Mouse (Mus musculus) heart, postnatal 0 days (tissue): ENCODE results near the gene Lysmd1. TPM values are rescaled to one million over a fixed set of nuclear protein-coding genes. Genes with fewer than 3 reads are reported as not detected.

Source experiments
- ATAC-seq: fragments of 200-750 bp; cut with Nextera tagmentation; 2 replicates; pipeline ENCODE4 v1.8.0; 2017; ENCODE audit warnings: low read depth, moderate number of reproducible peaks, moderate library complexity; ENCODE audit not compliant: insufficient read depth
- DNase-seq: peaks from one replicate; pipeline ENCODE4 v3.0.0-alpha.2; 2016; ENCODE audit warnings: low spot score
- H3K27ac ChIP-seq: fragments of 300-500 bp; sonication (generic); 2 replicates; pipeline ENCODE4 v1.5.1; 2014; ENCODE audit warnings: low read depth, mild to moderate bottlenecking
- H3K27me3 ChIP-seq: fragments of 300-500 bp; sonication (generic); 2 replicates; pipeline ENCODE4 v1.6.1; 2014; ENCODE audit warnings: low read length, mixed read lengths; ENCODE audit not compliant: control insufficient read depth, insufficient read depth
- H3K36me3 ChIP-seq: fragments of 300-500 bp; sonication (generic); replicated peaks from 2 replicates; pipeline ENCODE4 v1.6.1; 2014; ENCODE audit warnings: low read length, mixed read lengths; ENCODE audit not compliant: control insufficient read depth, insufficient read depth
- H3K4me1 ChIP-seq: fragments of 300-500 bp; sonication (generic); 2 replicates; pipeline ENCODE4 v1.6.1; 2014; ENCODE audit warnings: antibody characterized with exemption; ENCODE audit not compliant: control insufficient read depth, insufficient read depth
- H3K4me2 ChIP-seq: fragments of 300-500 bp; sonication (generic); 2 replicates; pipeline ENCODE4 v1.6.1; 2014; ENCODE audit warnings: low read depth, mild to moderate bottlenecking, low read length, moderate library complexity
- H3K4me3 ChIP-seq: fragments of 300-500 bp; sonication (generic); 2 replicates; pipeline ENCODE4 v1.5.1; 2014; ENCODE audit warnings: low read depth, low read length
- H3K9ac ChIP-seq: fragments of 300-500 bp; sonication (generic); replicated peaks from 2 replicates; pipeline ENCODE4 v1.6.1; 2014; ENCODE audit warnings: low read depth, low read length, mixed read lengths
- H3K9me3 ChIP-seq: fragments of 300-500 bp; sonication (generic); replicated peaks from 2 replicates; pipeline ENCODE4 v1.6.1; 2016; ENCODE audit warnings: low read length; ENCODE audit not compliant: control insufficient read depth
- CTCF ChIP-seq: IDR thresholded peaks from 2 replicates; pipeline ENCODE4 v1.5.1; 2016; ENCODE audit warnings: antibody characterized with exemption, control low read depth, low read depth
- EP300 ChIP-seq: IDR thresholded peaks from 2 replicates; pipeline ENCODE4 v1.6.1; 2016; ENCODE audit warnings: antibody characterized with exemption, low read depth
- whole genome bisulfite sequencing: fragments of 180-500 bp; shearing (Covaris S2); extraction: QIAGEN DNeasy Blood & Tissue Kit; methylation state at CpG from one replicate; pipeline ENCODE4 v1.1.7; 2014; 5-methylcytosine and 5-hydroxymethylcytosine counted together
- microRNA-seq: library from miRNA; unstranded; fragments of <30 nt; microRNA quantifications from one replicate; pipeline ENCODE4, GENCODE M21; 2016
- polyA plus RNA-seq: library from polyadenylated mRNA; unstranded; fragments of >200 nt; fragmentation: Nextera tagmentation; extraction: Ambion mirVana; gene quantifications from 2 replicates; pipeline ENCODE4 v1.2.1, GENCODE M21; 2015
- total RNA-seq: library from RNA; depleted of rRNA; stranded (reverse); fragments of >200 nt; gene quantifications from 2 replicates; pipeline ENCODE4 v1.2.3, GENCODE M21; 2014; ENCODE audit warnings: low replicate concordance; rRNA removed

Gene Lysmd1
- total and polyA plus RNA-seq, 2 experiments from 2014 or later = 6.1 to 8.7 TPM

DNA sequence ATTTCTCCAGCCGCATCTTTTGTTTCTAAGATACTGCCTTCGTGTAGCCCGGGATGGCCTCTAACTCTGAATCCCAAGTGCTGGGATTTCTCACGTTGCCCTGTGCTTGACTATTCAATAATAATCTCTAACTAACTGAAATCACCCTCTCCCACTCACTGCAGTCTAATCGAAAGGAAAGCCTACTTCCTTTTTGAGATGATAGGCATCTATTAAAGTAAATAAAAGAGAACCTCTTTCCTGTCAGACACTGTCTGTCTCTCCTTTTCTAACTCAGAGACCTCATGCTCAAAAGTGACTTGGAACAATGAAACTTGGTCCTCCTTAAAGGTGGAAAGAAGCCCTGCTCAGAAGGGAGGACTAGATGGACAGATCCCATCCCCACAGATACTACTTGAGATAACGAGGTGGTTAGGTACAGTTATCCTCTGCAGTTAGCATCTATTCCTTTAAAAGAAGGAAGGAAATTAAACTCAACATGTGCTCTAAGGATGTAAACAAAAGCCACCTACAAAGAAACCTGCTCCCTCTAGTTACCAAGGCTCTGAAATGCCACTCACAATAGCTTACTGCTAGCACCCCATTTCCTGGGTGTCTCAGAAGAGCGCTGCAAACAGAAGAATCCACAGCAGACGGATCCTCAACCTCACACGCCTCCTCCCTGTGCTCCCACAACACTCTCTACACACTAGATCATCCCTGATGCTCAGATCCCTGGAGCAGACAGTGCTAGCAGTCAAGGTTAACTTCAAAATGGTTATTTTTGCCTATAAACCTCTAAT, 51.1 kb downstream of the Lysmd1 start:
- no peaks in the 10 kb centered on the region for H3K4me1 ChIP-seq
- no peak overlapping the region for H3K4me2 ChIP-seq
- no peak overlapping the region for H3K27ac ChIP-seq
- TF ChIP-seq CTCF = no peak
- no peak for TF ChIP-seq EP300
- ATAC-seq = no peak
- H3K36me3 ChIP-seq = peaks cover 64% of the 10 kb centered on the region
- H3K27me3 ChIP-seq = no peaks in the 10 kb centered on the region
- WGBS = 83% methylated on average over 9 of the region's 9 CpGs
- no peak overlapping the region for H3K4me3 ChIP-seq
- no peaks in the 10 kb centered on the region for H3K9me3 ChIP-seq
- no peak overlapping the region for H3K9ac ChIP-seq
- no peak for DNase-seq

DNA sequence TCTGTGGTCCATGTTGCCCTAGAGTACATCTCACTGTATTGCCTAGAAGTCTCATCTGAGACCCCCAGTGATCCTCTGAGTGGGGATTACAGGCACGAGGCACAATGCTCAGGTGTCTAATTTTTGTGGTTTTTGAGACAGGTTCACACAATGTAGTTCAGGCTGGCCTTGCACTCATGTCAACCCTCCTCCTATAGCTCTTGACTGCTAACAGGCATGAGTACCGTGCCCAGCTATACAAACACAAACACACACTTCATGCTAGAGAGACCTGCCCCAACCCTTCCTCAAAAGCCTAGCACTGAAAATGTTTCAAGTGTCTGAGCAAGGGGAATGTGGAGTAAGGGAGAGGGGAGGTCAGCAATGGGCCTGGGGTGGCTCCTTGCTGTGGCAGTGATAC, 52.2 kb downstream of the Lysmd1 start:
- ATAC-seq = no peak
- Histone ChIP-seq H3K9me3 (no peaks in the 10 kb centered on the region), H3K9ac (no peak overlapping the region), H3K27ac (no peak overlapping the region), H3K4me3 (no peak overlapping the region), H3K4me1 (no peaks in the 10 kb centered on the region), H3K4me2 (no peak overlapping the region), H3K36me3 (peaks cover 69% of the 10 kb centered on the region), H3K27me3 (no peaks in the 10 kb centered on the region)
- DNase-seq = no peak
- WGBS = 93% methylated on average over 2 of the region's 2 CpGs
- TF ChIP-seq CTCF = no peak

DNA sequence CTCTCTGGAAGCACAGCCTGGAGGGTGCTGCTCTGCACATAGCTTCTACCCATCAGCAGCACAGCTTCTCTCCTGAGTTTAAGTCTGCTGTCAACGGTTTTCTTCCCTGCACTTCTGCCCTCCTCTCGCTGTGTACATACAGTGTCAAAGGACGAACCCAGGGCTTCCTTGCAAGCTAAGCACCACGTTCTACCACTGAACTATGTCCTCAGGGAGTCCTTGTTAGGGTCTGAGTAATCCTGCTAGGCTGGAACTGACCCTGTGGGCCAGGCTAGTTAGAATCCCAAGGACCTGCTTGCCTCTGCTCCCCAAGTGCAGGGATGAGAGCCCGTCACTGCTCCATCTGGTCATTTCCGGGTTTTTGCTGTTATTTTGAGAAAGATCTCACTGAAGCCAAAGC, 53.0 kb downstream of the Lysmd1 start:
- DNase-seq (no peak), ATAC-seq (no peak)
- no peaks in the 10 kb centered on the region for H3K9me3 ChIP-seq
- WGBS = 85% methylated on average over 6 of the region's 6 CpGs
- H3K4me3 ChIP-seq = no peak overlapping the region
- H3K36me3 ChIP-seq = peaks cover 76% of the 10 kb centered on the region
- H3K27ac ChIP-seq = no peak overlapping the region
- no peak overlapping the region for H3K9ac ChIP-seq
- no peaks in the 10 kb centered on the region for H3K4me1 ChIP-seq
- TF ChIP-seq EP300 = no peak
- no peak for TF ChIP-seq CTCF
- H3K4me2 ChIP-seq = no peak overlapping the region
- no peaks in the 10 kb centered on the region for H3K27me3 ChIP-seq

Small RNA genes lying within 50 kb of the gene (microRNA-seq; reads per million reads assigned to microRNA genes)
- not detected for gene Mir8099-1

Other genes with a start within 250 kb of the Lysmd1 start
- 256 and 302 TPM in 2 replicates for gene Psmb4, start 247.1 kb upstream of the Lysmd1 start, total RNA-seq
- 274 and 296 TPM in 2 replicates for gene Psmb4, start 247.1 kb upstream of the Lysmd1 start, polyA plus RNA-seq
- gene Selenbp1, start 201.0 kb upstream of the Lysmd1 start, total RNA-seq = 183 and 212 TPM in 2 replicates
- gene Selenbp1, start 201.0 kb upstream of the Lysmd1 start, polyA plus RNA-seq = 101 and 112 TPM in 2 replicates
- gene Rfx5, start 180.0 kb upstream of the Lysmd1 start, total RNA-seq = 3.9 and 8.6 TPM in 2 replicates
- 2.3 and 2.7 TPM in 2 replicates for gene Rfx5, start 180.0 kb upstream of the Lysmd1 start, polyA plus RNA-seq
- gene Pi4kb, start 159.4 kb upstream of the Lysmd1 start, total RNA-seq = 44.4 and 47.2 TPM in 2 replicates
- 12.6 and 13.7 TPM in 2 replicates for gene Pi4kb, start 159.4 kb upstream of the Lysmd1 start, polyA plus RNA-seq
- 15.0 and 28.5 TPM in 2 replicates for gene Zfp687, start 118.6 kb upstream of the Lysmd1 start, total RNA-seq
- 8.1 and 8.3 TPM in 2 replicates for gene Zfp687, start 118.6 kb upstream of the Lysmd1 start, polyA plus RNA-seq
- 190 and 210 TPM in 2 replicates for gene Psmd4, start 91.5 kb upstream of the Lysmd1 start, total RNA-seq
- 205 and 208 TPM in 2 replicates for gene Psmd4, start 91.5 kb upstream of the Lysmd1 start, polyA plus RNA-seq
- 36.6 and 50.5 TPM in 2 replicates for gene Pip5k1a, start 27.2 kb upstream of the Lysmd1 start, total RNA-seq
- gene Pip5k1a, start 27.2 kb upstream of the Lysmd1 start, polyA plus RNA-seq = 13.8 and 14.5 TPM in 2 replicates
- 54.9 and 69.3 TPM in 2 replicates for gene Vps72, start 23.1 kb upstream of the Lysmd1 start, total RNA-seq
- 60.8 and 66.9 TPM in 2 replicates for gene Vps72, start 23.1 kb upstream of the Lysmd1 start, polyA plus RNA-seq
- gene Tmod4, start 9.6 kb upstream of the Lysmd1 start, total RNA-seq = 1.2 and 14.3 TPM in 2 replicates
- 2.7 and 2.9 TPM in 2 replicates for gene Tmod4, start 9.6 kb upstream of the Lysmd1 start, polyA plus RNA-seq
- gene Scnm1, start 77 bp upstream of the Lysmd1 start, total RNA-seq = 16.7 and 38.2 TPM in 2 replicates
- 57.6 and 57.7 TPM in 2 replicates for gene Scnm1, start 77 bp upstream of the Lysmd1 start, polyA plus RNA-seq
- 0.27 and 5.4 TPM in 2 replicates for gene Tnfaip8l2, start 8.3 kb downstream of the Lysmd1 start, total RNA-seq
- 2.7 and 2.8 TPM in 2 replicates for gene Tnfaip8l2, start 8.3 kb downstream of the Lysmd1 start, polyA plus RNA-seq
- gene Sema6c, start 26.4 kb downstream of the Lysmd1 start, total RNA-seq = 6.8 and 14.8 TPM in 2 replicates
- gene Sema6c, start 26.4 kb downstream of the Lysmd1 start, polyA plus RNA-seq = 1.2 and 1.8 TPM in 2 replicates
- 6.6 and 7.2 TPM in 2 replicates for gene Gabpb2, start 83.8 kb downstream of the Lysmd1 start, total RNA-seq
- gene Gabpb2, start 83.8 kb downstream of the Lysmd1 start, polyA plus RNA-seq = 3.1 TPM in 2 replicates
- gene Cdc42se1, start 94.6 kb downstream of the Lysmd1 start, total RNA-seq = 75.5 and 78.2 TPM in 2 replicates
- gene Cdc42se1, start 94.6 kb downstream of the Lysmd1 start, polyA plus RNA-seq = 33.6 TPM in 2 replicates
- gene Mllt11, start 98.1 kb downstream of the Lysmd1 start, total RNA-seq = 4.3 and 6.1 TPM in 2 replicates
- gene Mllt11, start 98.1 kb downstream of the Lysmd1 start, polyA plus RNA-seq = 8.9 and 9.0 TPM in 2 replicates
- gene Gm128, start 107.5 kb downstream of the Lysmd1 start, total RNA-seq = 1.1 TPM in 1 of 2 replicates, not detected in the other
- 0.07 TPM in 1 of 2 replicates, not detected in the other for gene Gm128, start 107.5 kb downstream of the Lysmd1 start, polyA plus RNA-seq
- gene Bnipl, start 117.1 kb downstream of the Lysmd1 start, total RNA-seq = 3.9 TPM in 1 of 2 replicates, not detected in the other
- gene Bnipl, start 117.1 kb downstream of the Lysmd1 start, polyA plus RNA-seq = not detected in 2 replicates
- gene Mindy1, start 147.3 kb downstream of the Lysmd1 start, total RNA-seq = 28.0 and 64.4 TPM in 2 replicates
- 27.8 and 28.4 TPM in 2 replicates for gene Mindy1, start 147.3 kb downstream of the Lysmd1 start, polyA plus RNA-seq
- gene Prune1, start 148.0 kb downstream of the Lysmd1 start, total RNA-seq = 28.6 and 35.6 TPM in 2 replicates
- 22.5 and 23.0 TPM in 2 replicates for gene Prune1, start 148.0 kb downstream of the Lysmd1 start, polyA plus RNA-seq
- 0.11 and 0.15 TPM in 2 replicates for gene Anxa9, start 173.1 kb downstream of the Lysmd1 start, total RNA-seq
- 0.49 and 0.67 TPM in 2 replicates for gene Anxa9, start 173.1 kb downstream of the Lysmd1 start, polyA plus RNA-seq
- 108 and 126 TPM in 2 replicates for gene Cers2, start 180.7 kb downstream of the Lysmd1 start, total RNA-seq
- gene Cers2, start 180.7 kb downstream of the Lysmd1 start, polyA plus RNA-seq = 88.4 and 89.4 TPM in 2 replicates
- gene Setdb1, start 223.1 kb downstream of the Lysmd1 start, total RNA-seq = 9.5 and 11.3 TPM in 2 replicates
- 7.9 and 8.0 TPM in 2 replicates for gene Setdb1, start 223.1 kb downstream of the Lysmd1 start, polyA plus RNA-seq